Mouse (Mus musculus): ENCODE results near the gene Tent5a.
A peak's percentile ranks its signal among the peaks of the same experiment; 100 is the strongest.

The Tent5a gene

GRCm38 (mm10) chr9:85327242-85328211, at the start of gene Tent5a:
TSS of gene Tent5a (minus strand) at chr9:85327348.
- DNase-seq = peak; percentile 65 to 72

GRCm38 (mm10) chr9:85376643-85377307, 49.6 kb upstream of the Tent5a start:
- DNase-seq = no peak

DNA sequence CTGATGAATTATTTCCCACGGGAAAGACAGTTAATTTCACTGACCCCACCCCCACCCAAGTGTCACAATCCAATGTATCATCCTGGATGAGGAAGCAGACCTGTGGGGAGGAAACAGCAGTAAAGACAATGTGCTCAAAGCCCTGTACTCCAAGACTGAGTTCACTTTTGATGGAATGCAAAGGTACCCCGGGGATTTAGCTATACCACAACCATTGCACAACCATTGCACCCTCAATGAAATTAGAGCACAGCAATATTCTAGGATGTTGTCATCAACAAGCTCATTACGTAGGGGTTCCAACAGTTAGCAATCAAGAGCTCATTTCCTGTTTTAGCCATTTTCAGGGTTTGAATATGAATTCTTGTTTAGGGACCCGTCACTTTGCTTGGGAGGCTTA, 48.0 kb upstream of the Tent5a start:
- no peak for DNase-seq

GRCm38 (mm10) chr9:85372034-85372433, 44.9 kb upstream of the Tent5a start:
- no peak for DNase-seq

- DNase-seq = no peak
Measured at GRCm38 (mm10) chr9:85369512-85369911, 42.4 kb upstream of the Tent5a start.

DNA sequence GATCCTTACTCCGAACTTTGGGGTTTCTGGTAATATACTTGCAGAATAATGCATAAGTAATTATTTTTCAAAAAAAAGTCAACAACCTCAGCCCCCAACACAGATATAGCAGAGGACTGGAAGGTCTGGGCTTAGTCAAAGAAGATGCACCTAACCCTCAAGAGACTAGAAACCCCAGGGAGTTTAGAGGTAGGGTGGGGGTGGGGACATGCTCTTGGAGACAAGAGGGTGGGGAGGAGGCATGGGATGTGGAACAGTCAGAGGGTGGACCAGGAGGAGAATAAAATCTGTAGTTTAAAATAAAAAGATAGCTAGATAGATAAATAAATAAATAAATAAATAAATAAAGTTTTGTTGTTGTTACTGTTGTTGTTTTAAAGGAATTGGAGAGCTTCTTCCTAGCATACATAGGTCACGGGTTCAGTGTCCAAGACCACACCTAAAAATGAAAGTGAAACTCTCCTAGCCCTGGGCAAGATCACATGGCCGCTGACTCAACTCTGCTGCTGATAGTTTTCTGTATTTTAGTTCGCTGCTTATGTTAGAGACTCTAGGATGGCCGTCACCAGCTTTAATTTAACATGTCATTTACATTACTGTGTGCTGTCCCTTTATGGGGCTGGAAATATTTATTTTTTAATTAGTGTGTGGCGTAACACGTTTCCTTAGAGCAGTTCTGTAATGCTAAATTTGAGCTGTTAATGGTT, 30.2 kb upstream of the Tent5a start:
- DNase-seq = no peak

DNA sequence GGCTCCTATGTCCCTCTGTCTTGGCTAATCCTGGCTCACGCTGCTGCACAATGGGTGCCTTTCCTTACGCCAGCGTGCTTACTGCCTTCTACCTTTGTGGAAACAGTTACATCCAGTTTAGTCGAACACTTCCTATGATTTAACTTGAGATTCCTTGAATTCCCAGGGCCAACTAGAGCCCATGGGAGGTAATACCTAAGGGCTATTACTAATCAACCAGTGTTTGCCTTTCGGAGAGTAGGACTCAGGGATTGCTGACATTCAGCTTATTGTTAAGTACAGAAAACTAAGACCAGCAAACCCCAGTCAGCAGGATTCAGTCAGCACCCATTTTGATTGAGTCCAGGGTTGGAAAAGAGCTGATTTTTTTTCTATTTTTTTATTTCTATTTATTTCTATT, 28.4 kb upstream of the Tent5a start:
- no peak for DNase-seq

GRCm38 (mm10) chr9:85347823-85348523, 20.8 kb upstream of the Tent5a start:
- no peak for DNase-seq

GRCm38 (mm10) chr9:85342892-85343785, 16.0 kb upstream of the Tent5a start:
- no peak for DNase-seq

GRCm38 (mm10) chr9:85340303-85340702, 13.2 kb upstream of the Tent5a start:
- DNase-seq = no peak

DNA sequence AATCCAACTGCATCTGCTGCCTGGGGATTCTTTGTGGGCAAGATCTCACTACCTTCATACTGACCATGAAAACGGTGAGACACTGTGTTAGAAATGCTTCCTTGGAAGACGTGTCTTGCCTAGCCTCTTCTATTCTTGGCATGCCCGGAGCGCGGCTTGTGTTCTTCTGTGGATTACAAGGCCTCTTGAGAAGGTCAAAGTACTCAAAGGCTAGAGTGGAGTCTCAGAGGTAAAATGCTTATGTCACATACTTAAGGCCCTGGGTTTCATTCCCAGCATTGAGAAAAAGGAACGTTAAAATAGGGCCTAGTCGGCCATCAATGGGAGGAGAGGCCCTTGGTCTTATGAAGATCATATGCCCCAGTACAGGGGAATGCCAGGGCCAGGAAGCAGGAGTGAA, 8.9 kb upstream of the Tent5a start:
- DNase-seq = no peak

GRCm38 (mm10) chr9:85331521-85331920, 4.4 kb upstream of the Tent5a start:
- DNase-seq = no peak

DNA sequence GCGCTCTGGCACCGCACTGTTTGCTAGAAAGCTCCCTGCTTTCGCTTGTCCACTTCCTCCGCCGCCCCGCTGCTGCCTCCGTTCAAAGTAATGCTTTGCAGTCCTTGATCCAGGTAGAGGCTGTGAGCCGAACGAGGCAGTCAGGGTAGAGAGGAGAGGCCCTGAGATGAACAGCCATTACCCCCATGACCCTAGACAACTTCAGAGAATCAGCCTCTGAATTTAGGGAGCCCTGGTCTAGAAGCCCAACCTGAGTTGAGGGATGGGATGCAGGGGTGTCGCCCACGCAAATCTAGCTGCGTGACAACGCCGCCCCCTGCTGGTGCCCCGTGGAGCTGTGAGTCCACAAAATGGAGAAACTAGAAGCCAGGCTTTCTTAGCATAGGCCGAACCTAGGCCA, 1.1 kb upstream of the Tent5a start:
- peak; percentile 78 to 84 for DNase-seq

- DNase-seq = peak; percentile 10 to 22
Measured at GRCm38 (mm10) chr9:85326292-85327241, 581 bp downstream of the Tent5a start.

DNA sequence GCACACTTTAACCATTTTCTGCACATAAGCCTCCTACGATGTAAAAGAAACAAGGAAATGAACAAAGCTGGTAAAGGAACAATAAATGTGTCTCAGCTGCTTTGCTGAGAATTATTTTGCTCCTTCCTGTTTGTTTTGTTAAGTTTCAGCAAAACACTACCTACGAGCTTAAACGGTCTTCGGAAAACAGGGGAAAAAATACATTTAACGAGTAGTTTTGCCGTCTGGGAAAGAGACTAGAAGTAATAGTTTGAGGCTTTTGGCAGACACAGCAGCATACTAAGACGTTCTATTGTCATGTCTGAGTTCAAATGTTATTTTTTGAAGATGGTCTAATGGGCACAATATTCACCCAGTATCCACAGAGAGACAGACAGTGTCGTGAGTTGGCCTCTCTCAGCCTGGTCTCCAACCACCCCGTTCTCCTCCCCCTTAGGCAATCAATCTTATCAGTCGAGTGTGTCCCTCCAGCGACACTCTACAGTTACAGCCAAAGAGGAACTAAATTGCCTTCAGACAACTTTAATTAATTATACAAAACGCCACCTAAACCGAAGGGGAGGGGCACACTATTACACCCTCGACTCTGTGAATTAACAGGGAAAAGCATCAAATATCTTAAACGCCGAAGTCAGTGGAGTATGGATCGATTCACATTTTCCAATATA, 1.8 kb downstream of the Tent5a start:
- no peak for DNase-seq

DNA sequence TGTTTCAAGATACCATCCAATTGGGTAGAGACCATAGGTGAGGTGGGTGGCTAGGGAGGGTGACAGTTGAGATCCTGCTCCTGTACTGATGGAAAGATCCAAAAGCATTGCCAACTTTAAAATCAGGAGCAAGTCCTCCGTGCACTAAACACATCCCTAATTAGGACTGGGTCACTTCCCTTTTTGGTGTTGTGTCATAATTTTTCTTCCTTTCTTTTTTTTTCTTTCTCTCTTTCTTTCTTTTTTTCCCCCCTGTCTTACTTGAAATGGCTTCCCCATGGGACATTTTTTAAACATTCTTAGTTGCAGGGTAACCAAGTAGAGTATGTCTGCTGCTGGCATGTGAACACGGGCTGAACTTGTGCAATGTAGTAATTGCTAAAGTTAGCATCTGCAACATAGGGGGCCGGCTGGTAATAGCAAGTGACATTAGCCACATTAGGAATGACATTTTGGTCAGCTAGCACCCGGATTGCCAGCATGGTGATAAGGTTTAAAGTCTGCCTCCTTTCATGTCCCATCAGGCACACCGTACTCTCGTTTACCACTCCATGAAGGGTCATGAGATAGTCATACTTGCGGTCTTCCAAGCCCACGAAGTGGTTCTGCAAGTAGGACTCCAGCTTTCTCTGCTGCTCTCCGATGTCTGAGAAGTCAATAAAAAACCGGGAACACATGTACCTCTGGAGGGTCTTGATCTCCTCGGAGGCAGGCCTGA, 2.8 kb downstream of the Tent5a start:
- DNase-seq = no peak

- no peak for DNase-seq
Measured at GRCm38 (mm10) chr9:85320167-85320951, 6.8 kb downstream of the Tent5a start.

DNA sequence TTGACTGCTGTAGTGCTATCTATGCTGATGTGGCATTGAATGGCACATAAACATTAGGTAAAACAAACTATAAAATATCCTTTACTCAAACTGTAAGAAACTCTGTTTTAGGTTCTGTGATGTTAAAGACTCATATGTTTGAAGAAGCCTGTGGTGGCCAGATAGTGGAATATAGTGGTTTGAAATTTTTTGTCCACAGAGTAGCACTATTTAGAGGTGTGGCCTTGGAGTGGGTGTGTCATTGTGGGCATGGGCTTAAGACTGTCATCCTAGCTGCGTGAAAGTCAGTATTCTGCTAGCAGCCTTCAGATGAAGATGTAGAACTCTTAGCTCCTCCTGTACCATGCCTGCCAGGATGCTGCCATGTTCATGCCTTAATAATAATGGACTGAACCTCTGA, 11.0 kb downstream of the Tent5a start:
- no peak for DNase-seq

All from thymus, postnatal 36 days (tissue).